Mouse (Mus musculus) olfactory bulb, adult 2 months (tissue): ENCODE measurements at regions not wholly inside any gene's neighbourhood (a gene's known extent, or its start where the extent isn't known, plus 50 kb on each side); places are given as distances from the start of the nearest gene placed in this dataset.

Source experiments
- H3K27ac ChIP-seq: fragments of 200-500 bp; 2 replicates; pipeline ENCODE4 v1.5.1; 2012; ENCODE audit warnings: low read depth, low read length; ENCODE audit not compliant: insufficient read depth
- H3K4me1 ChIP-seq: fragments of 200-500 bp; 2 replicates; pipeline ENCODE4 v1.6.1; 2012; ENCODE audit warnings: low read length; ENCODE audit not compliant: control insufficient read depth, insufficient read depth
- H3K4me3 ChIP-seq: fragments of 200-500 bp; 2 replicates; pipeline ENCODE4 v1.5.1; 2012; ENCODE audit warnings: mild to moderate bottlenecking, low read depth, low read length, moderate library complexity; ENCODE audit not compliant: insufficient read depth
- CTCF ChIP-seq: fragments of 200-500 bp; IDR thresholded peaks from 2 replicates; pipeline ENCODE4 v1.5.1; 2012; ENCODE audit warnings: low read depth, mild to moderate bottlenecking, low read length, moderate library complexity; ENCODE audit not compliant: insufficient read depth
- POLR2A ChIP-seq: fragments of 200-500 bp; IDR thresholded peaks from 2 replicates; pipeline ENCODE4 v1.6.1; 2012; ENCODE audit warnings: mild to moderate bottlenecking, low read depth, low read length, moderate library complexity; ENCODE audit not compliant: insufficient read depth
- WGBS: fragments of 180-500 bp; shearing (Covaris S2); methylation state at CpG from one replicate; pipeline ENCODE4 v1.1.7; 2018; 5-methylcytosine and 5-hydroxymethylcytosine counted together

- no peak for TF ChIP-seq CTCF
- Histone ChIP-seq H3K4me1 (peaks cover 5% of the 10 kb centered on the region; the same call in 1 of the 2 replicates), H3K27ac (no peak overlapping the region), H3K4me3 (no peak overlapping the region)
- 96% methylated on average over 3 of the region's 3 CpGs for WGBS
These were observed 52.4 kb upstream of the Aldh1b1 start for GRCm38 (mm10) chr4:45746451-45746850.

GRCm38 (mm10) chr4:45745746-45746145 is 53.1 kb upstream of the Aldh1b1 start:
- TF ChIP-seq POLR2A (no peak), CTCF (no peak)
- H3K4me1 ChIP-seq: peaks cover 7% of the 10 kb centered on the region; the same call in 1 of the 2 replicates
- H3K4me3 ChIP-seq: no peak overlapping the region
- 81% methylated on average over 9 of the region's 9 CpGs for WGBS
- no peak overlapping the region for H3K27ac ChIP-seq

- TF ChIP-seq CTCF (no peak), POLR2A (no peak)
- Histone ChIP-seq H3K4me3 (no peak overlapping the region), H3K4me1 (peaks cover 3% of the 10 kb centered on the region; the same call in 1 of the 2 replicates), H3K27ac (no peak overlapping the region)
- WGBS: 93% methylated on average over 4 of the region's 4 CpGs
These were observed 53.9 kb upstream of the Aldh1b1 start for GRCm38 (mm10) chr4:45744849-45745407.

GRCm38 (mm10) chr4:45740779-45741365 is 58.0 kb upstream of the Aldh1b1 start:
- Histone ChIP-seq H3K27ac (no peak overlapping the region), H3K4me3 (no peak overlapping the region), H3K4me1 (peaks cover 17% of the 10 kb centered on the region)
- WGBS: 73% methylated on average over 12 of the region's 12 CpGs
- no peak for TF ChIP-seq CTCF
- no peak for TF ChIP-seq POLR2A

- H3K4me1 ChIP-seq: peaks cover 17% of the 10 kb centered on the region
- no peak overlapping the region for H3K27ac ChIP-seq
- no peak overlapping the region for H3K4me3 ChIP-seq
- TF ChIP-seq CTCF (no peak), POLR2A (no peak)
- 93% methylated on average over 5 of the region's 5 CpGs for WGBS
These were observed 58.5 kb upstream of the Aldh1b1 start for GRCm38 (mm10) chr4:45740319-45740718.

GRCm38 (mm10) chr4:45739696-45740095 is 59.1 kb upstream of the Aldh1b1 start:
- 48% methylated on average over 3 of the region's 3 CpGs for WGBS
- Histone ChIP-seq H3K27ac (no peak overlapping the region), H3K4me3 (no peak overlapping the region), H3K4me1 (peaks cover 17% of the 10 kb centered on the region)
- TF ChIP-seq POLR2A (no peak), CTCF (no peak)

GRCm38 (mm10) chr4:45739168-45739567 is 59.7 kb upstream of the Aldh1b1 start:
- 38% methylated on average over 9 of the region's 9 CpGs for WGBS

GRCm38 (mm10) chr4:45738746-45739145 is 60.1 kb upstream of the Aldh1b1 start:
- no peak for TF ChIP-seq CTCF
- no peak for TF ChIP-seq POLR2A
- H3K27ac ChIP-seq: no peak overlapping the region
- H3K4me1 ChIP-seq: peaks cover 17% of the 10 kb centered on the region
- H3K4me3 ChIP-seq: no peak overlapping the region
- WGBS: 53% methylated on average over 11 of the region's 11 CpGs

More at GRCm38 (mm10) chr4:45739168-45739567, 59.7 kb upstream of the Aldh1b1 start:
- no peak for TF ChIP-seq CTCF
- TF ChIP-seq POLR2A: no peak
- Histone ChIP-seq H3K4me1 (peaks cover 17% of the 10 kb centered on the region), H3K4me3 (no peak overlapping the region), H3K27ac (no peak overlapping the region)

GRCm38 (mm10) chr4:45736215-45736815 is 62.5 kb upstream of the Aldh1b1 start:
- Histone ChIP-seq H3K4me1 (peaks cover 17% of the 10 kb centered on the region), H3K4me3 (no peak overlapping the region), H3K27ac (no peak overlapping the region)
- TF ChIP-seq CTCF (no peak), POLR2A (no peak)
- WGBS: 55% methylated on average over 10 of the region's 10 CpGs
